22 mouse cellular contexts compared by ENCODE assay signal in the genomic region with DNA sequence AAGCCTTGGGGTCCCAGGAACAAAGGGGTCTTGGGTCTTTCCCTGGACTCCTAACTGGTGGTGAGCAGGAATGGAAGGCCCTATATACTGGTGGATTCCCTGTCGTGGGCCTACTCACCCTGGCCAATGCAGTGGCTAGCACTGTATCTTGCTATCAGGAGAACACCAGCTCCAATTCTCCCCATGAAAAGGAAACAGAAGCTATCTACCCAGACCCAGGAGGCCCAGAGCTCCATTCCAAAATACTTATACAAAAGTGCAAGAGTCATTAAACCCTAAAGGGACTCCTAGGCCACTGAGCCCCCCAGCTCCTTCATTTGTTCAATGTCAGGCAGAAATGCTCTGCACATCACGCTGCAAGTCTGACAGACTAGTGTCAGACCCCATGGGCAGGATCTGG. TPM values are rescaled to one million over a fixed set of nuclear protein-coding genes. Genes with fewer than 3 reads are reported as not detected.
DNase-seq lines count a peak whose midpoint lies in the region; ATAC-seq and TF ChIP-seq lines count a peak whose summit lies in the region.
"Had no signal": no experiment of that assay in that cellular context is flagged by ENCODE, and none has a peak within 500 bp of the region (broad histone marks: within the 10 kb centered on the region; RNA-seq: fewer than 3 reads in every experiment).

No protein-coding gene starts in this region.

- H3K4me3 ChIP-seq in midbrain, embryonic 13.5 days (replicated peaks): no peak overlapping the region
- H3K4me3 ChIP-seq in midbrain, postnatal 0 days (ENCODE audit: low read depth, low read length): no peak overlapping the region
- H3K4me3 ChIP-seq in liver, embryonic 11.5 days (ENCODE audit: low read depth, low read length): no peak overlapping the region
- H3K4me3 ChIP-seq in liver, embryonic 15.5 days (replicated peaks): no peak overlapping the region
- H3K4me3 ChIP-seq in neural tube, embryonic 15.5 days (replicated peaks): no peak overlapping the region
- H3K4me3 ChIP-seq: forebrain, embryonic 10.5 days; heart, embryonic 12.5 days; hindbrain, embryonic 15.5 days; limb, embryonic 13.5 days had no signal

- H3K9ac ChIP-seq in midbrain, embryonic 13.5 days (replicated peaks): 0 out of 2 replicates have a peak overlapping the region, but pooled peaks have one; percentile 16
- no peak overlapping the region for H3K9ac ChIP-seq in midbrain, postnatal 0 days (replicated peaks; ENCODE audit: low read length, poor library complexity, severe bottlenecking)
- H3K9ac ChIP-seq in liver, embryonic 11.5 days (ENCODE audit: low read depth, low read length): no peak overlapping the region; the same call in 1 of the 2 replicates
- no peak overlapping the region for H3K9ac ChIP-seq in liver, embryonic 15.5 days
- 0 out of 2 replicates have a peak overlapping the region, but pooled peaks have one; percentile 14 for H3K9ac ChIP-seq in neural tube, embryonic 15.5 days (replicated peaks)
- H3K9ac ChIP-seq: hindbrain, embryonic 15.5 days had no signal

- H3K4me2 ChIP-seq in midbrain, embryonic 13.5 days (replicated peaks): 0 out of 2 replicates have a peak overlapping the region, but pooled peaks have one; percentile 2
- H3K4me2 ChIP-seq in midbrain, postnatal 0 days (ENCODE audit: low read depth, low read length, poor library complexity, severe bottlenecking): no peak overlapping the region
- 0 out of 2 replicates have a peak overlapping the region, but pooled peaks have one; percentile 15 for H3K4me2 ChIP-seq in liver, embryonic 11.5 days
- no peak overlapping the region for H3K4me2 ChIP-seq in liver, embryonic 15.5 days
- peak overlapping the region; percentile 11; the same call in 1 of the 2 replicates for H3K4me2 ChIP-seq in neural tube, embryonic 15.5 days
- H3K4me2 ChIP-seq: heart, embryonic 12.5 days; hindbrain, embryonic 15.5 days; limb, embryonic 13.5 days had no signal

- H3K4me1 ChIP-seq in midbrain, embryonic 13.5 days (replicated peaks): peaks cover 38% of the 10 kb centered on the region
- peaks cover 8% of the 10 kb centered on the region for H3K4me1 ChIP-seq in midbrain, postnatal 0 days (ENCODE audit: insufficient read depth, low read length)
- H3K4me1 ChIP-seq in liver, embryonic 11.5 days (replicated peaks; ENCODE audit: control insufficient read depth, insufficient read depth, low read length): peaks cover 38% of the 10 kb centered on the region
- H3K4me1 ChIP-seq in liver, embryonic 15.5 days (replicated peaks): peaks cover 62% of the 10 kb centered on the region
- peaks cover 58% of the 10 kb centered on the region for H3K4me1 ChIP-seq in neural tube, embryonic 15.5 days

- H3K36me3 ChIP-seq in midbrain, embryonic 13.5 days: peaks cover 9% of the 10 kb centered on the region; the same call in 1 of the 2 replicates
- H3K36me3 ChIP-seq in midbrain, postnatal 0 days (ENCODE audit: insufficient read depth, low read length): no peaks in the 10 kb centered on the region
- H3K36me3 ChIP-seq in liver, embryonic 11.5 days (ENCODE audit: control insufficient read depth, insufficient read depth, low read length): no peaks in the 10 kb centered on the region
- 0 out of 2 replicates have a peak, but pooled peaks cover 6% of the 10 kb centered on the region for H3K36me3 ChIP-seq in liver, embryonic 15.5 days (replicated peaks)
- H3K36me3 ChIP-seq in neural tube, embryonic 15.5 days: no peaks in the 10 kb centered on the region
- H3K36me3 ChIP-seq: hindbrain, embryonic 15.5 days had no signal

- H3K27me3 ChIP-seq in midbrain, embryonic 13.5 days: peaks cover 14% of the 10 kb centered on the region; the same call in 1 of the 2 replicates
- no peaks in the 10 kb centered on the region for H3K27me3 ChIP-seq in midbrain, postnatal 0 days (ENCODE audit: insufficient read depth, low read length)
- peaks cover 45% of the 10 kb centered on the region for H3K27me3 ChIP-seq in liver, embryonic 11.5 days (replicated peaks; ENCODE audit: control insufficient read depth, insufficient read depth, low read length)
- peaks cover 51% of the 10 kb centered on the region for H3K27me3 ChIP-seq in liver, embryonic 15.5 days
- H3K27me3 ChIP-seq in neural tube, embryonic 15.5 days (replicated peaks): no peaks in the 10 kb centered on the region
- H3K27me3 ChIP-seq: hindbrain, embryonic 15.5 days had no signal

- WGBS in midbrain, embryonic 13.5 days: 81% methylated on average over 2 of the region's 2 CpGs
- WGBS in midbrain, postnatal 0 days: 81% methylated on average over 2 of the region's 2 CpGs
- 47% methylated on average over 2 of the region's 2 CpGs for WGBS in liver, embryonic 11.5 days
- WGBS in liver, embryonic 15.5 days (ENCODE audit: insufficient replicate concordance): 45% methylated on average over 2 of the region's 2 CpGs
- WGBS in neural tube, embryonic 15.5 days: 83% methylated on average over 2 of the region's 2 CpGs

- no peaks in the 10 kb centered on the region for H3K9me3 ChIP-seq in midbrain, embryonic 13.5 days
- H3K9me3 ChIP-seq in midbrain, postnatal 0 days (ENCODE audit: low read length): no peaks in the 10 kb centered on the region
- H3K9me3 ChIP-seq in liver, embryonic 11.5 days (ENCODE audit: control insufficient read depth, low read length): no peaks in the 10 kb centered on the region
- no peaks in the 10 kb centered on the region for H3K9me3 ChIP-seq in liver, embryonic 15.5 days (replicated peaks)
- H3K9me3 ChIP-seq in neural tube, embryonic 15.5 days (replicated peaks): no peaks in the 10 kb centered on the region
- H3K9me3 ChIP-seq: forebrain, embryonic 10.5 days; hindbrain, embryonic 15.5 days; limb, embryonic 13.5 days had no signal

- no peak for TF ChIP-seq CTCF in midbrain, postnatal 0 days (IDR thresholded peaks at IDR 0.05)

- H3K27ac ChIP-seq in midbrain, embryonic 13.5 days: no peak overlapping the region
- no peak overlapping the region for H3K27ac ChIP-seq in midbrain, postnatal 0 days (ENCODE audit: low read depth, low read length)
- peak overlapping the region; percentile 90 for H3K27ac ChIP-seq in liver, embryonic 11.5 days (ENCODE audit: low read depth, low read length)
- H3K27ac ChIP-seq in liver, embryonic 15.5 days (replicated peaks): peak overlapping the region; percentile 94; the same call in 1 of the 2 replicates
- no peak overlapping the region for H3K27ac ChIP-seq in neural tube, embryonic 15.5 days (replicated peaks)
- H3K27ac ChIP-seq: forebrain, embryonic 10.5 days; hindbrain, embryonic 15.5 days; limb, embryonic 13.5 days had no signal

- DNase-seq in midbrain, postnatal 0 days (ENCODE audit: low spot score): no peak
- DNase-seq in liver, embryonic 11.5 days (ENCODE audit: low spot score): no peak
- DNase-seq in thymus, postnatal 10 days (ENCODE audit: low spot score in 2 of 2): no peak
- DNase-seq: adrenal gland, postnatal 14 days; cerebellum, adult 9-10 months; gastrocnemius, postnatal 14 days; heart, adult 18-20 months; heart, postnatal 10 days; kidney, adult 9 months; kidney, postnatal 14 days; lung, adult 2 months; lung, postnatal 14 days had no signal

- no peak for ATAC-seq in midbrain, embryonic 13.5 days
- no peak for ATAC-seq in midbrain, postnatal 0 days (ENCODE audit: low FRiP score)
- ATAC-seq in liver, embryonic 11.5 days (replicated peaks; ENCODE audit: low FRiP score): peak; percentile 39; the same call in 1 of the 2 replicates
- no peak for ATAC-seq in liver, embryonic 15.5 days (ENCODE audit: insufficient read depth)
- no peak for ATAC-seq in neural tube, embryonic 15.5 days (ENCODE audit: low FRiP score)
- ATAC-seq in frontal cortex, adult (ENCODE audit: low TSS enrichment): no peak
- ATAC-seq: forebrain, embryonic 16.5 days; intestine, embryonic 16.5 days had no signal

RNA-seq across cellular contexts. Expression of gene Nacc2, which starts 34.0 kb away (rescaled TPM):
- 10.1 and 10.4 TPM in 2 replicates for polyA plus RNA-seq in midbrain, embryonic 13.5 days (2015; fragmentation: Nextera tagmentation; extraction: Ambion mirVana)
- total RNA-seq in midbrain, postnatal 0 days (2014; rRNA removed): 35.2 and 40.7 TPM in 2 replicates
- 21.4 and 23.9 TPM in 2 replicates for polyA plus RNA-seq in midbrain, postnatal 0 days (2015; fragmentation: Nextera tagmentation; extraction: Ambion mirVana)
- 4.0 TPM in 2 replicates for polyA plus RNA-seq in liver, embryonic 11.5 days (2014; fragmentation: Nextera tagmentation; extraction: Ambion mirVana)
- 3.4 and 4.3 TPM in 2 replicates for polyA plus RNA-seq in liver, embryonic 15.5 days (2015; fragmentation: Nextera tagmentation; extraction: Ambion mirVana)
- 22.9 and 23.6 TPM in 2 replicates for polyA plus RNA-seq in neural tube, embryonic 15.5 days (2015; fragmentation: Nextera tagmentation; extraction: Ambion mirVana)

Comparison
In these comparisons a context has a peak if more than half of its experiments do, and no peak if none do; other contexts are left out.
1. H3K4me2 ChIP-seq: peak in midbrain, embryonic 13.5 days (single experiment), liver, embryonic 11.5 days (single experiment) and neural tube, embryonic 15.5 days (single experiment); none in midbrain, postnatal 0 days (single experiment) and liver, embryonic 15.5 days (single experiment).
2. H3K9ac ChIP-seq: peak in midbrain, embryonic 13.5 days (single experiment) and neural tube, embryonic 15.5 days (single experiment); none in midbrain, postnatal 0 days (single experiment), liver, embryonic 11.5 days (single experiment) and liver, embryonic 15.5 days (single experiment).
3. H3K27ac ChIP-seq: peak in liver, embryonic 11.5 days (single experiment) and liver, embryonic 15.5 days (single experiment); none in midbrain, embryonic 13.5 days (single experiment), midbrain, postnatal 0 days (single experiment) and neural tube, embryonic 15.5 days (single experiment).